ENCODE assay signal across 23 mouse cellular contexts in the genomic region with DNA sequence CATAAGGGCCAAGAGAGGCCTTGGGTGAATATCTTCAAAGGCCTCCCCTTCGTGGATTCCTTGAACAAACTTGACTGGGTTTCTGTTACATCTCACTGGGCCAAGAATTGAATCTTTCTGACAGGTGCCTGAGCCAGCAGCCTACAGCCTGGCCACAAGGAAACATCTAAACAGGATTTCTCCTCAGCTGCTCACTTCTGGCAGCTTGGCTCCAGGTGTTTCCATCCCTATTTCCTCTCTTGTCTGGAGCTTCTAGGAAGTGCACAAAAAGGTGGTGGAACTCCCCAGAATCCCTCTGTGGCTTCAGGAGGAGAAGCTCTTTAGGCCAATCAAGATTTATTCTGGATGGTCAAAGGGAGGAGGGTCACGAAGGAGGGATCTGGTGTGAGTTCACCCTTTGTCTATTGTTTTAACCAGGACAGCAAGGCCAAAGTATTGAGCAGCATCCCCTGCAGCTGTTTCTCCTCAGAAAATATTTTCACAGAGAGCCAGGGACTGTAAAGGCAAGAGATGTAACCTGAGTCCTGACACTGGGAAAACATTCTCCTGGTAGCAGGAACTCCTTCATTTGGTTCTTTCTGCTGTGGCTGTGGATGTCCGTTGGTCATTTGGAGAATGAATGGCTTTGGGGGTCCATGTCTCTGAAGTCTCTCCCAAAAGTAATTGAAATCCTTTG. TPM values are rescaled to one million over a fixed set of nuclear protein-coding genes. Genes with fewer than 3 reads are reported as not detected.
DNase-seq lines count a peak whose midpoint lies in the region; ATAC-seq and TF ChIP-seq lines count a peak whose summit lies in the region.
"Had no signal": no experiment of that assay in that cellular context is flagged by ENCODE, and none has a peak within 500 bp of the region (broad histone marks: within the 10 kb centered on the region; RNA-seq: fewer than 3 reads in every experiment).

No protein-coding gene starts in this region.

- H3K4me1 ChIP-seq in hindbrain, embryonic 12.5 days: no peaks in the 10 kb centered on the region
- H3K4me1 ChIP-seq in hindbrain, embryonic 10.5 days (replicated peaks): peaks cover 14% of the 10 kb centered on the region; the same call in 1 of the 2 replicates
- no peaks in the 10 kb centered on the region; the same call in 1 of the 2 replicates for H3K4me1 ChIP-seq in kidney, postnatal 0 days (replicated peaks; ENCODE audit: insufficient read depth, low read length)
- H3K4me1 ChIP-seq in embryonic facial prominence, embryonic 14.5 days (ENCODE audit: control insufficient read depth, insufficient read depth, low read length): peaks cover 8% of the 10 kb centered on the region; the same call in 1 of the 2 replicates
- H3K4me1 ChIP-seq in liver, embryonic 11.5 days (replicated peaks; ENCODE audit: control insufficient read depth, insufficient read depth, low read length): no peaks in the 10 kb centered on the region
- H3K4me1 ChIP-seq: forebrain, embryonic 13.5 days; liver, embryonic 13.5 days; neural tube, embryonic 13.5 days had no signal

- no peaks in the 10 kb centered on the region for H3K9me3 ChIP-seq in hindbrain, embryonic 12.5 days (replicated peaks)
- H3K9me3 ChIP-seq in hindbrain, embryonic 10.5 days: no peaks in the 10 kb centered on the region
- no peaks in the 10 kb centered on the region for H3K9me3 ChIP-seq in kidney, postnatal 0 days (replicated peaks; ENCODE audit: low read length)
- no peaks in the 10 kb centered on the region for H3K9me3 ChIP-seq in embryonic facial prominence, embryonic 14.5 days (ENCODE audit: control insufficient read depth, low read length)
- no peaks in the 10 kb centered on the region for H3K9me3 ChIP-seq in liver, embryonic 11.5 days (ENCODE audit: control insufficient read depth, low read length)
- H3K9me3 ChIP-seq: forebrain, embryonic 13.5 days; liver, embryonic 13.5 days; midbrain, embryonic 13.5 days; neural tube, embryonic 13.5 days had no signal

- ATAC-seq in hindbrain, embryonic 12.5 days (ENCODE audit: low FRiP score): no peak
- ATAC-seq in kidney, postnatal 0 days (replicated peaks; ENCODE audit: low FRiP score, low read depth): no peak; the same call in 1 of the 2 replicates
- ATAC-seq in embryonic facial prominence, embryonic 14.5 days (ENCODE audit: low read depth): no peak
- ATAC-seq in liver, embryonic 11.5 days (replicated peaks; ENCODE audit: low FRiP score): no peak
- ATAC-seq: CD4-positive, CD25-positive, alpha-beta regulatory T cell, adult 4 months; forebrain, embryonic 13.5 days; hindbrain, embryonic 16.5 days; lung, postnatal 0 days; midbrain, embryonic 13.5 days had no signal

- H3K4me2 ChIP-seq in hindbrain, embryonic 12.5 days (replicated peaks): no peak overlapping the region
- H3K4me2 ChIP-seq in kidney, postnatal 0 days (ENCODE audit: low read length): no peak overlapping the region
- no peak overlapping the region for H3K4me2 ChIP-seq in embryonic facial prominence, embryonic 14.5 days (ENCODE audit: low read depth, low read length)
- no peak overlapping the region for H3K4me2 ChIP-seq in liver, embryonic 11.5 days
- H3K4me2 ChIP-seq: forebrain, embryonic 13.5 days; heart, embryonic 11.5 days; liver, embryonic 13.5 days; midbrain, embryonic 13.5 days; neural tube, embryonic 13.5 days had no signal

- 0 out of 2 replicates have a peak overlapping the region, but pooled peaks have one; percentile 1 for H3K27ac ChIP-seq in hindbrain, embryonic 12.5 days
- no peak overlapping the region for H3K27ac ChIP-seq in hindbrain, embryonic 10.5 days
- no peak overlapping the region for H3K27ac ChIP-seq in kidney, postnatal 0 days
- no peak overlapping the region for H3K27ac ChIP-seq in embryonic facial prominence, embryonic 14.5 days (replicated peaks; ENCODE audit: low read depth, low read length)
- no peak overlapping the region for H3K27ac ChIP-seq in liver, embryonic 11.5 days (ENCODE audit: low read depth, low read length)
- H3K27ac ChIP-seq: forebrain, embryonic 13.5 days; liver, embryonic 13.5 days; macrophage; midbrain, embryonic 13.5 days; neural tube, embryonic 13.5 days had no signal

- TF ChIP-seq CTCF in kidney, postnatal 0 days (IDR thresholded peaks at IDR 0.05; ENCODE audit: low read depth): no peak

- no peaks in the 10 kb centered on the region for H3K27me3 ChIP-seq in hindbrain, embryonic 12.5 days
- no peaks in the 10 kb centered on the region for H3K27me3 ChIP-seq in hindbrain, embryonic 10.5 days (ENCODE audit: insufficient read depth, poor library complexity, severe bottlenecking)
- no peaks in the 10 kb centered on the region for H3K27me3 ChIP-seq in kidney, postnatal 0 days (ENCODE audit: insufficient read depth, low read length)
- no peaks in the 10 kb centered on the region for H3K27me3 ChIP-seq in embryonic facial prominence, embryonic 14.5 days (replicated peaks; ENCODE audit: control insufficient read depth, insufficient read depth, low read length)
- no peaks in the 10 kb centered on the region for H3K27me3 ChIP-seq in liver, embryonic 11.5 days (replicated peaks; ENCODE audit: control insufficient read depth, insufficient read depth, low read length)
- H3K27me3 ChIP-seq: forebrain, embryonic 13.5 days; liver, embryonic 13.5 days; midbrain, embryonic 13.5 days; neural tube, embryonic 13.5 days had no signal

- DNase-seq in hindbrain, embryonic 10.5 days (ENCODE audit: low spot score): no peak
- peak; percentile 43 for DNase-seq in kidney, postnatal 0 days (ENCODE audit: low spot score)
- no peak for DNase-seq in kidney, adult 18-20 months
- DNase-seq in embryonic facial prominence, embryonic 14.5 days (ENCODE audit: low spot score): peak; percentile 30
- peak; percentile 32 for DNase-seq in kidney, postnatal 14 days
- no peak for DNase-seq in liver, embryonic 11.5 days (ENCODE audit: low spot score)
- DNase-seq: adrenal gland, postnatal 14 days; cerebellum, adult 11-12 months; cerebellum, adult 9-11 months; gastrocnemius, postnatal 14 days; liver, embryonic 13.5 days; lung, adult 18-20 months; thymus, adult 2 months; thymus, postnatal 36 days had no signal

- H3K4me3 ChIP-seq in hindbrain, embryonic 12.5 days: no peak overlapping the region
- H3K4me3 ChIP-seq in hindbrain, embryonic 10.5 days: no peak overlapping the region
- H3K4me3 ChIP-seq in kidney, postnatal 0 days (replicated peaks; ENCODE audit: low read depth, low read length): no peak overlapping the region
- H3K4me3 ChIP-seq in embryonic facial prominence, embryonic 14.5 days (ENCODE audit: low read depth, low read length): no peak overlapping the region
- no peak overlapping the region for H3K4me3 ChIP-seq in liver, embryonic 11.5 days (ENCODE audit: low read depth, low read length)
- H3K4me3 ChIP-seq: forebrain, embryonic 13.5 days; liver, embryonic 13.5 days; midbrain, embryonic 13.5 days; neural tube, embryonic 13.5 days had no signal

- no peak overlapping the region for H3K9ac ChIP-seq in hindbrain, embryonic 12.5 days
- no peak overlapping the region for H3K9ac ChIP-seq in kidney, postnatal 0 days (ENCODE audit: low read depth, low read length)
- H3K9ac ChIP-seq in embryonic facial prominence, embryonic 14.5 days (ENCODE audit: low read depth, low read length): no peak overlapping the region
- no peak overlapping the region for H3K9ac ChIP-seq in liver, embryonic 11.5 days (ENCODE audit: low read depth, low read length)
- H3K9ac ChIP-seq: forebrain, embryonic 13.5 days; liver, embryonic 13.5 days; midbrain, embryonic 13.5 days; neural tube, embryonic 13.5 days had no signal

- 60% methylated on average over 3 of the region's 3 CpGs for whole genome bisulfite sequencing in hindbrain, embryonic 12.5 days
- WGBS in hindbrain, embryonic 10.5 days: 57% methylated on average over 3 of the region's 3 CpGs
- WGBS in kidney, postnatal 0 days: 32% methylated on average over 3 of the region's 3 CpGs
- WGBS in embryonic facial prominence, embryonic 14.5 days: 28% methylated on average over 3 of the region's 3 CpGs
- WGBS in liver, embryonic 11.5 days: 63% methylated on average over 3 of the region's 3 CpGs

- H3K36me3 ChIP-seq in hindbrain, embryonic 12.5 days: no peaks in the 10 kb centered on the region
- H3K36me3 ChIP-seq in hindbrain, embryonic 10.5 days: no peaks in the 10 kb centered on the region
- no peaks in the 10 kb centered on the region for H3K36me3 ChIP-seq in kidney, postnatal 0 days (ENCODE audit: insufficient read depth, low read length)
- no peaks in the 10 kb centered on the region for H3K36me3 ChIP-seq in embryonic facial prominence, embryonic 14.5 days (ENCODE audit: control insufficient read depth, insufficient read depth, low read length)
- no peaks in the 10 kb centered on the region for H3K36me3 ChIP-seq in liver, embryonic 11.5 days (ENCODE audit: control insufficient read depth, insufficient read depth, low read length)
- H3K36me3 ChIP-seq: liver, embryonic 13.5 days; midbrain, embryonic 13.5 days; neural tube, embryonic 13.5 days had no signal

RNA-seq across cellular contexts. Expression of gene Rapgef5, which starts 19.6 kb away (rescaled TPM):
- polyA plus RNA-seq in hindbrain, embryonic 12.5 days (2016; fragmentation: Nextera tagmentation; extraction: Ambion mirVana): 41.1 and 44.7 TPM in 2 replicates
- polyA plus RNA-seq in hindbrain, embryonic 10.5 days (2016; fragmentation: Nextera tagmentation; extraction: Ambion mirVana): 8.1 and 16.0 TPM in 2 replicates
- 13.8 and 14.9 TPM in 2 replicates for polyA plus RNA-seq in kidney, postnatal 0 days (2015; fragmentation: Nextera tagmentation; extraction: Ambion mirVana)
- 11.7 and 12.4 TPM in 2 replicates for polyA plus RNA-seq in embryonic facial prominence, embryonic 14.5 days (2014; fragmentation: Nextera tagmentation; extraction: Ambion mirVana)
- 2.4 and 2.6 TPM in 2 replicates for polyA plus RNA-seq in liver, embryonic 11.5 days (2014; fragmentation: Nextera tagmentation; extraction: Ambion mirVana)

Comparison
In these comparisons a context has a peak if more than half of its experiments do, and no peak if none do; other contexts are left out.
1. DNase-seq: peak in kidney, postnatal 0 days (single experiment), embryonic facial prominence, embryonic 14.5 days (single experiment) and kidney, postnatal 14 days (single experiment); none in hindbrain, embryonic 10.5 days (single experiment), kidney, adult 18-20 months (single experiment) and liver, embryonic 11.5 days (single experiment).